Mouse (Mus musculus) stomach, adult 2 months (tissue): ENCODE data around the gene B430306N03Rik. TPM values are rescaled to one million over a fixed set of nuclear protein-coding genes. Genes with fewer than 3 reads are reported as not detected.

Source experiments
- polyA plus RNA-seq: library from polyadenylated mRNA; depleted of rRNA; stranded (reverse); fragments of >200 nt; gene quantifications from 2 replicates; pipeline ENCODE4 v1.2.3, GENCODE M21; 2012; rRNA removed

Gene B430306N03Rik
- 0.15 and 0.45 TPM in 2 replicates for polyA plus RNA-seq

GRCm38 (mm10) chr17:48315905-48316579 is at the start of gene B430306N03Rik:
Gene B430306N03Rik (plus strand): TSS chr17:48316141.

GRCm38 (mm10) chr17:48299203-48299602 is 16.7 kb upstream of the B430306N03Rik start, which contains the start of gene Treml2:
Gene Treml2 (plus strand): TSS chr17:48299498.

GRCm38 (mm10) chr17:48346231-48346630 is 30.3 kb downstream of the B430306N03Rik start, which contains the start of gene Trem2:
Gene Trem2 (plus strand): TSS chr17:48346401.

GRCm38 (mm10) chr17:48359616-48360015 is 43.7 kb downstream of the B430306N03Rik start, which contains the start of gene Treml1:
Gene Treml1 (plus strand): TSS chr17:48359916.

Other genes starting within 250 kb of the B430306N03Rik start
- gene 1700067P10Rik, start 226.8 kb upstream of the B430306N03Rik start, polyA plus RNA-seq: not detected in 2 replicates
- 0.05 and 0.17 TPM in 2 replicates for gene 9830107B12Rik, start 169.9 kb upstream of the B430306N03Rik start, polyA plus RNA-seq
- gene A530064D06Rik, start 148.9 kb upstream of the B430306N03Rik start, polyA plus RNA-seq: 0.12 and 0.17 TPM in 2 replicates
- 0.02 TPM in 1 of 2 replicates, not detected in the other for gene Trem1, start 83.4 kb upstream of the B430306N03Rik start, polyA plus RNA-seq
- gene Trem3, start 68.4 kb upstream of the B430306N03Rik start, polyA plus RNA-seq: not detected in 2 replicates
- gene Treml4, start 51.8 kb upstream of the B430306N03Rik start, polyA plus RNA-seq: 0.14 and 0.19 TPM in 2 replicates
- 0.24 and 0.62 TPM in 2 replicates for gene Treml2, start 16.6 kb upstream of the B430306N03Rik start, polyA plus RNA-seq
- gene Trem2, start 30.3 kb downstream of the B430306N03Rik start, polyA plus RNA-seq: 3.2 and 4.6 TPM in 2 replicates
- gene Treml1, start 43.8 kb downstream of the B430306N03Rik start, polyA plus RNA-seq: 0.14 TPM in 1 of 2 replicates, not detected in the other
- gene Nfya, start 93.8 kb downstream of the B430306N03Rik start, polyA plus RNA-seq: 14.8 and 17.1 TPM in 2 replicates
- gene Oard1, start 93.9 kb downstream of the B430306N03Rik start, polyA plus RNA-seq: 1.4 and 3.0 TPM in 2 replicates
- 7.5 and 13.3 TPM in 2 replicates for gene Apobec2, start 116.8 kb downstream of the B430306N03Rik start, polyA plus RNA-seq
- 0.45 and 0.61 TPM in 2 replicates for gene Tspo2, start 135.4 kb downstream of the B430306N03Rik start, polyA plus RNA-seq
- gene Unc5cl, start 138.8 kb downstream of the B430306N03Rik start, polyA plus RNA-seq: 2.3 and 3.6 TPM in 2 replicates